Mouse (Mus musculus): ENCODE data around the gene Pdzd2.

Pdzd2 gene

GRCm38 (mm10) chr15:12623521-12623920, 116.2 kb downstream of the Pdzd2 start:
- DNase-seq (ENCODE audit: low spot score in 2 of 2): no peak

DNA sequence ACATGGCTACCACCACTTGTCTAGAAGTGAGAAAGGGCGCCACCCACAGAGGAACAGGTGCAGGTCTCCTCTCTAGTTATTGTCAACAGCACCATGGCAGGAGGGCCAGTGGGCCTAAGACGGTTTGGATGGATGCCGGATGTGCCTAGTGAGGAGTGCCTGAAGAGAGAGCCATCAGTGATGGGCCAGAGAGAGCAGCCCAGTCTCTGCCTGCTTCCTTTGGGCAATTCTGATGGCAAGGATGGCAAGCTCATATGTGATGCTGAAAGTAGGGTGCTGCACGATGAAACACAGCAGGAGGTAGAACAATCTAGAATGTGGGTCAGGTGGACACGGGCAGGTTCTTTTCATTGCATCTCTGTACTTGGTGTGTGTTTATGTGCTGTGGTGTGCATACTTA, 117.0 kb downstream of the Pdzd2 start:
- DNase-seq (ENCODE audit: low spot score in 2 of 2): no peak

DNA sequence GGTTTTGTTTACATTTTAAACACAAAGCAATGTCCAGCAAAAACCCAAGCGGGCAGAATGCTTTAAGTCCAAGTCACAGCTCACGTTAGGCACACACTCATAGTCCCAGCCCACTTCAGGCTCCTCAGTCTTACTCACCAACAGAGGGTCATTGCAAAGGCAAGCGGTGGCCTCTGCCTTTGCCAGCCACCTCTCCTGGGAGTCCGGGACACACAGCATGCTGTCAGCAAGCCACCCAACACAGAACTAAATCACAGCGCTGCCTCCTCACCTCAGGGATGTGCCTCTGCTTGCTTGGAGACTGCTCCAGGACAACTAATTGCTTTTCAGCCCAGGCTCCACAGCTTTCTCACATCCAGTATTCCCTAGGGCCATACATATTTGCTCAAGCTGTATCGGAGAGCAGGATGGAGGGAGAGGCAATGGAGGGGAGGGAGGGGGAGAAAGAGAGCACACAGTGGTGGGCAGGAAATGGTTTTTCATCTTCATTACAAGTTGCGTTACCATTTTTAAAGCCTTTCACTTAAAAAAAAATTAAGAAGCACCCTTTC, 117.6 kb downstream of the Pdzd2 start:
- DNase-seq (ENCODE audit: low spot score in 2 of 2): no peak

DNA sequence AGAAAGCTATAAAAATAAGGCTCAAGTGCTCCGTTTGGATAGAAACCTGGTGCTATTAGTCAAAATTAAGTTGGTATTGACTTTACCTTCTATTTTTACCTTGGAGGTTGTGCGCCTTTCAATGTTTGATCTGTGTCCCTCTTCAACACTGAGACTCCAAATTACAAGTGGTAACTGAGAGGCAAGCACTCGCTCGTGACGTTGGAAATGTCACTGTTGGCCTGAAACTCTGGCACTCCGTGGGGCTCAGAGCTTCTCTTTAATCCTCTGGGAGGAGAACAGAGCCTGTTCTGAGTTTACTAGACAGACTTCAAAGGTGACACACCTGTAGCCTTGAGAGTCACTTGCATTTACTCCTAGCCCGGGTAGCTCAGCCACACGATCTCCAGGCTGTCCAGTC, 120.5 kb downstream of the Pdzd2 start:
- DNase-seq (ENCODE audit: low spot score in 2 of 2): no peak

DNA sequence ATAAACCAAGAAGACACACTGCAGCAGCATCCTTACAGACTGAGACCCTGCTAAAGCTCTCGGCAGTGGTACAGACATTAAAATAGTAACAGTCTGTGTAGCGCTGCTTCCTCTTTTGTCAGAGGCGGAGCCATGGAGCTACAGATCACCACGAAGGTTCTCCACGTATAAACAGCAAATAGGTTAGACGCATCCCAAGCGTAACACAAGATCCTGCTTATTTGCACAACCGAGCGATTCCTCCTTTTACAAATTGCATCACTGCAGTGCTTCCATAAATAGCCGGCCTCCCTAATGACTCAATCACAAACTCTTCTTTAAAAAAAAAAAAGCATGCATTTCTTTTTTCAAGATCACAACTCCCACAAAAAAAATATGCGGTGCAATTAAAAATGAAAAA, 122.1 kb downstream of the Pdzd2 start:
- DNase-seq (ENCODE audit: low spot score in 2 of 2): no peak

GRCm38 (mm10) chr15:12617220-12617619, 122.5 kb downstream of the Pdzd2 start:
- no peak for DNase-seq (ENCODE audit: low spot score in 2 of 2)

DNA sequence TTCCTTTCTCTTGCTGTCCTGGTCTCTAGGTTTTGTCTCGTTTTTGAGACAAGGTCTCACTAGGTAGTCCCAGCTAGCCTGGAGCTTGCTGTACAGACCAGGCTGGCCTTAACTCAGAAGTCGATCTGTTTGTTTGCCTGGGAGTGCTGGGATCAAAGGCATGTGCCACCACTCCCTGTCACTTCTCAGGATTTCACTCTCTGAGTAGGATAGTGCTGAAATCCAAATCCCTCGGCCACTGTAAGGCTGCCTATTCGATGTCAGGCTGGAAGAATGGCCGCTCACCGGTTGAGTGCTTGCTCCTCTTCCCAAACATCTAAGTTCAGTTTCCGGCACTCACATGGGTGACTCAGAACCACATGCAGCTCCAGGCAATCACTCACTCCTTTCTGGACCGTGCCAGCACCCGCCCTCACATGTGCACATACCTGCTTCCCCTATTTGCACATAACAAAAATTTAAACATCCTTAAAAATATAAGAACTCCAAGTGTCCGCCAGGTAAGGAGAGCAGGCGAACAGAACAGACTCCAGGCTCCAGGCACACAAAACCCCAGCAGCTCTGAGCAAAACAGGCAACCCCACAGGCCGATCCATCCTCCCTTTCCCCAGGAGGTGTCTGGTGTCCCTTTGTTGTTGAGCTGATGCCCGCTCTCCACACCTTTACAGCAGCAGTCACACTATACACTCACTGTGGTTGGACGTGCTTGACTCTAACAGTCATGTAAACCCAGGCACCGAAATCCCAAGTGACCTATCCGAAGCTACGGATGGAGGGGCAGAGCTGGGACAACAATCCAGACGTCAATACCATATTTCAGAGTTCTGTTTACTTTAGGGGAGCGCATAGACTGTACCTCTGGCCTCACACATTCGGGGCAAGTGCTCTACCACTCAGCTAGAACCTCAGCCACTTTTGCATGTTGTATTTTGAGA, 124.5 kb downstream of the Pdzd2 start:
- DNase-seq (ENCODE audit: low spot score in 2 of 2): no peak

DNA sequence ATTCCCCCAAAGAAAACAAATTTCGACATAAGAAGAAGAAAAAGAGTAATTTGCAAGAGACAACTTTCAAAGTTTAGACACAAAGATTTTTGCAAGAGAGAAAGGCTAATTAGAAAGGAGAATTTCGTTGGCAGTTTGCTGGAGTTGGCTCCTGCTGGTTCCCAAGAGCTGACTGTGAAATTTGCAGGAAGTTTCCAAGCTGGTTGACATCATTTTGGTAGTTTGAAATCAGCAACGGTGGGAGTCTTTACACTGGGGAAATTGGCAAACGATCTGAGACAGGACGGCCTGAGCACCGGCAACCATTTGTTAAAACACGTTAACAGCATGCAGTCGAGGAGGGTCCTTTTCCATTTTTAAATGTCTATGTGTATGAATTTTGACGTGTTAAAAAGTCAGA, 125.7 kb downstream of the Pdzd2 start:
- no peak for DNase-seq (ENCODE audit: low spot score in 2 of 2)

DNA sequence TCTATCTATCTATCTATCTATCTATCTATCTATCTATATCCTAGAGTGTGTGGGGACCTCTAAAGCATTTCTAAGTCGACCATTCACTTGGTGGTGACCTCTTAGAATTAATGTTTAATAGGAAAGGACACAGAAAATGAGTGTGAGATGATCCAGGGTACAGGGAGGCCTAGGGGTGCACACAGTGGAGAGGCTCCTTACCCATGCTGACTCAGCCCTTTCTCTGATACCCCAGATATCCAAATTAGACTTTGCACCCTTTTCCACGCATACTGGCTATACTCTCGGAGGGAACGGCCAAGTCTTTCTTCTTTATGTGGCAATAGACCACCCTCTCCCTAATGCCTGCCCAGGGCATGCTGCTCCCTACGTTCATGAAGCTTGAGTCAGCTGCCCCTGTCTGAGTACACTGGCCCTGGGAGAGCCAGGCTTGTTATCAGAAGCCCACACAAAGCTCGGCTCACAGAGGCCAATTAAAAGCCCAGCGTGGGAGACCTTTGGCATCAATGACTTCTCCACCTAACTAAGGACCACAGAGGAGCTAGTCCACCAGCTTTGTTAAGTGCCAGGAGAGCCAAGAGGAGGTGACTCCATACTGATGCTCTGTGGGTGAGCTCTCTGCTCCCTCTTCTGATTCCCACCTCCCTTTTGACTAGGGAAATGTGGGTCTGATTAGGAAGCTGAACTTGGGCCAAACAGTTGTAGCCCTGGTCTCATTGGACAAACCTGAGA, 126.6 kb downstream of the Pdzd2 start:
- DNase-seq (ENCODE audit: low spot score in 2 of 2): no peak

GRCm38 (mm10) chr15:12608090-12608489, 131.6 kb downstream of the Pdzd2 start:
- no peak for DNase-seq (ENCODE audit: low spot score in 2 of 2)

DNA sequence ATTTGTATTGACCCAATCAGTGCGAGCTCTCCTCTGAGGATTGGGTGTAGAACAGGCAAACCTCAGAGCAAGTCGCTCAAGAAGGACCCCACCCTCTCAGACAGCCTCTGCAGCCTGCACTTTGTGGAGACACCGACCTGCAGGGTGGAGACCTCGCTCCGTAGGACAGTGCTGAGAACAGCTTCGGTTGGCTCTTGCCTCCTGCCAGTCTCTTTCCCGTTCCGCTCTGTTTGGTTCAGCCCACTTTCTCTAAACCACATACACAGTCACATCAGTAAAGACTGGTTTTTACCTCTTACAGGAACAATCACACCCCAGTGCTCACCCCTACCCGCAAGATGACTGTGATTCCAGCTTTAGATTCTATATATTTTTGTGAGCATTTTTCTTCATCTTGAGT, 133.4 kb downstream of the Pdzd2 start:
- no peak for DNase-seq (ENCODE audit: low spot score in 2 of 2)

- no peak for DNase-seq (ENCODE audit: low spot score in 2 of 2)
Measured at GRCm38 (mm10) chr15:12605239-12605993, 134.3 kb downstream of the Pdzd2 start.

DNA sequence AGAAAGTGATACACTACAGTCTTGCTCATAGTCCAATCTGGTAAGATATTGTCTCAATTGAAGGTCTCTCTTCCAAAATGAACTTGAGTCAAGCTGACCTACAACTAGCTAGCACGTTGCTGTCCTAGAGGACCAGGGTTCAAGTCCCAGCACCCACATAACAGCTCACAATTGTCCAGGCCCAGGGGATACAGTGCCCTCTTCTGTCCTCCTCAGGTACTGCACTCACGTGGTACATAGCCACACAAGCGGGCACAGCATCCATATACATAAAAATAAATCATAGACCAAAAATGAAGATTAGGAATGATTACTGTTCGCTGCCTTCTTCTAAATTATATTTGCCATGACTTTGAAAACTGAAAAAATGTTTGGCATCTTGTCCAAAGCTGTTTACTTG, 136.1 kb downstream of the Pdzd2 start:
- no peak for DNase-seq (ENCODE audit: low spot score in 2 of 2)

DNA sequence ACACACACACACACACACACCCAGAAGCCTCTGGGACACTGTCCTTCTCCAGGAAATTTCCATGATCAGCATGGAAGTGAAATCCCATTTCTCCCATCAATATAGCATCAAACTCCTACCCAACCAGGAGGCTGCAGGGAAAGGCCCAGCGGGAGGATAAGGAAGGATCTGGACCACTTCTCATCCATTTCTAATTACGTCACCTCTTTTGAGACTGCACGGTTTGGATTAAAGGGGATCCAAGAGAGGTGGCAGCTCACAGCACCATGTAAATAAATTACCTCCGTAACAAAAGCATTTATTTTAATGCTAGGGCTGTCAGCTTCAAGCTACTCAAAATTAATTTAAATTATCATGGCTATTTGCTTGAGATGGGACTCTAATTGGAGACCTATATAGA, 146.6 kb downstream of the Pdzd2 start:
- DNase-seq (ENCODE audit: low spot score in 2 of 2): no peak

- DNase-seq (ENCODE audit: low spot score in 2 of 2): no peak
Measured at GRCm38 (mm10) chr15:12592628-12593027, 147.1 kb downstream of the Pdzd2 start.

DNA sequence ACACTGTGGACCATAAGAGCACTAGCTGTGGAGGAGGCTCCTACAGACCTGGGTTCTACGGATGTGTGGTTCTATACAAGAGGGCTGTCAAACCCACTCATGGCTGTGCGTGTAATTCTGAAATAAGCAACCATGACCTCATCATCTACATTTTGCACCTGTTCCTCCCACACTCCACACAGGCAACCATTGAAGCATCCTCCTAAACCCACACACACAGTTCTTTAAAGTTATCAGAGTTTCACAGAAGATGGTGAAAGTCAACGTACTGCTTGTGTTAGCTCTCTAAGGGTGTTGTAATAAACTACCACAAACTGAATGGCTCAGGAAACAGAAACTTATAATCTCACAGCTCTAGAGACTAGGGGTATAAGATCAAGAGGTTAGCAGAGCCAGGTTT, 151.1 kb downstream of the Pdzd2 start:
- DNase-seq (ENCODE audit: low spot score in 2 of 2): no peak

- no peak for DNase-seq (ENCODE audit: low spot score in 2 of 2)
Measured at GRCm38 (mm10) chr15:12586852-12587424, 152.8 kb downstream of the Pdzd2 start.

GRCm38 (mm10) chr15:12586154-12586553, 153.6 kb downstream of the Pdzd2 start:
- DNase-seq (ENCODE audit: low spot score in 2 of 2): peak; percentile 48 to 71

GRCm38 (mm10) chr15:12583051-12583450, 156.7 kb downstream of the Pdzd2 start:
- no peak for DNase-seq (ENCODE audit: low spot score in 2 of 2)

DNA sequence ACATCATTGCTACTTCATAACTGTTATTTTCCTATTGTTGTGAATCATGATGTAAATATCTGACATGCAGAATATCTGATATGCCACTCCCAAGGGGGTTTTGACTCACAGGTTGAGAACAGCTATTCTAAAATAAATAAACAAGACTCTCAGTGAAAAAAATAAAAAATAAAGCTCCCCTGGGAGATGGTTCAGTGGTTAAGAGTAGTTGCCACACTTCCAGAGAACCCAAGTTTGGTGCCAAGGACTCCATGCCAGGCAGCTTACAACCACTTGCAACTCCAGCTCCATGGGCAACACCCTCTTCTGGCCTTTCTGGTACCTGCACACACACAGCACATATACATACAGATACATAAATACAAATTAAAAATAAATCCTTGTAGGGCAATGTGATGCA, 157.3 kb downstream of the Pdzd2 start:
- DNase-seq (ENCODE audit: low spot score in 2 of 2): no peak

GRCm38 (mm10) chr15:12579196-12579595, 160.5 kb downstream of the Pdzd2 start:
- DNase-seq (ENCODE audit: low spot score in 2 of 2): no peak

- peak; percentile 54 to 61 for DNase-seq (ENCODE audit: low spot score in 2 of 2)
Measured at GRCm38 (mm10) chr15:12578276-12578675, 161.4 kb downstream of the Pdzd2 start.

Data from frontal cortex, postnatal 25 days (tissue).